Mouse (Mus musculus) natural killer cell, adult 2 months (primary cell): Measurements from ENCODE around the gene Ube4b.
A peak's percentile ranks its signal among the peaks of the same experiment; 100 is the strongest.

ENCODE experiments used
- DNase-seq, 2 experiments: peaks; one replicate each; pipeline ENCODE4 v3.0.0; 2022; ENCODE audit warnings: low spot score in 2 of 2

Gene Ube4b

GRCm38 (mm10) chr4:149395581-149395980 is 31.0 kb downstream of the Ube4b start:
- no peak for DNase-seq

DNA sequence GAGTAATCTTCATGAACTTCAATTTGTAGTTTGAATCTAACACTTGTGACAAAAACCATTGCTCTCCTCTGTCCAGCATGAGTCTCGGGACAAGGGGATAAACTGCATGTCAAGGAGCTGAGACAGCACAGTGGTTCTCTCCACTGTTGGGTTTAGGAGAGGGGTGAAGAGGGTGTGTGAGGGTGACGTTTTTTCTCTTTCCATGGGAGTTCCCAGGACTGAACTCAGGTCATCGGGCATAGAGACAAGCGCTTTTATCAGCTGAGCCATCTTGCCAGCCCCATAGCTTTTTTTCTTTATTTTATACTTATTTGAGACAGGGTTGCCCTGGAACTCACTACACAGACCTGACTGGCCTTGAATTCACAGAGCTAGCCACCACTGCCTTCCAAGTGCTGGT is 32.3 kb downstream of the Ube4b start:
- no peak for DNase-seq

DNA sequence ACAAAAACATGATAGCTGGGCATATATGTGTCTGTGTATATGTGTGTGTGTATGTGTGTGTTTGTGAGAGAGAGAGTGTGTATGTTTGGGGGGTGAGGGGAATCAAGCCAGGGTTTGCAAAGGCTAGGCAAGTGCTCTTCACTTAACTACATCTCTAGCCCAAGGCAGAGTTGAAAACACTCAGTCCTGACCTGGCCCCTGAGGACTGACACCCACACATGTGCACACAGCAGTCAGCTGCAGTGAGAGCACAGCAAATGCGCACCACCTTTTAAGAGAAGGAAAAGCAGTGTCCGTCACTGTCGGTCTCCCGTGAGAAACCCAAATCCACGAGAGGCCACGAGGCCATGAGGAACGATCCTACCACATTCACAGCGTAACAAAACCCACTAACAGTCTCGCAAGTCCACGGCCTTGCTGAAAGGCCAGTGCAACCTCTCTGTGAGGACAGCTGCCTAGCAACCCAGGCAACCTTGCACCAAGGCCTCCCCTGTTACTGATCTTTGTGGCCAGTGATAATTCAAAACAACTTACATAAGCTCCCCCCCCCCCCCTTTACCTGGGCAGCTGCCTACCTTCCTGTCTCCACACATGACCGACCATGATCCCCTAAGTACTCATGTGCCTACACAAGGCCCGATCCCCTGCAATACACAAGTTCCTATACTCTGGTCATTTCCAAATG is 33.1 kb downstream of the Ube4b start:
- no peak for DNase-seq

GRCm38 (mm10) chr4:149392359-149392758 is 34.2 kb downstream of the Ube4b start:
- DNase-seq, result no peak

- DNase-seq, result no peak
Observed at GRCm38 (mm10) chr4:149381001-149381400, 45.5 kb downstream of the Ube4b start.

- no peak for DNase-seq
Observed at GRCm38 (mm10) chr4:149379881-149380280, 46.7 kb downstream of the Ube4b start.

GRCm38 (mm10) chr4:149378819-149379218 is 47.7 kb downstream of the Ube4b start:
- DNase-seq, result no peak

DNA sequence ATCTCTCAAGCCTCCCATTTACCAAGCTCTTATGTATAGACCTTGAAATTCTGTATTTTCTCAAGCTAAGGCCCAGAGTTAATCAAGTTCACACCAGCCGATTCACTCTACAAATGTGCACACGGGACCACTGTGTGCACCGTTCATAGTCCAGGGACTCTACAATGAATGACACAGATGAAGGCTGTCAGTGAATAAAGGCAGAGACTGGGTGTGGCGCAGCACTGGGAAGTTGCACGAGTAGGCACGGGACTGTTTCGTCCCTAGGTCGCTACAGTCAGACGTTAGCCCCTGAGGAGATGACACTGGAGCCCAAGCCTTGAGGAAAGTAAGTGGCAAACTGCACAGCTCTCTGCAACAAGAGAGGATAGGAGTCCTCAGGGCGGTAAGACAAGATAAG is 50.5 kb downstream of the Ube4b start:
- DNase-seq, result no peak

DNA sequence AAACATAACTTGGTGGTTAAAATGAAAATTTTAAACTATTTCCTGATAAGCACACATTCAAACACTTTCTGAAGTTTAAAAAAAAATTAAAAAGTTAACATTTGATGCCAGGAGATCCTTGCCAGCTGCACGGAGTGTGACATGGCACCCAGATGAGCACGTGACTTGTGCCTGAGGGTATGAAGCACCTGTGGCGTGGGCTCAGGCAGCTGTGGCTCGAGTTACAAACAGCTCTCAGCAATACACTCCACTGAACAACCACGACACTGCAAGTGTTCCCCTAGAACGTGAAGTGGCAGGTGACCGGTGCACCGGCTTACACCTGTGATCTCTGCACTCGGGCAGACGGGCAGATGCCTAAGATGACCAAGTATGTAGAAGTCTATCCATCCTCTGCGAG is 51.9 kb downstream of the Ube4b start:
- DNase-seq, result no peak

DNA sequence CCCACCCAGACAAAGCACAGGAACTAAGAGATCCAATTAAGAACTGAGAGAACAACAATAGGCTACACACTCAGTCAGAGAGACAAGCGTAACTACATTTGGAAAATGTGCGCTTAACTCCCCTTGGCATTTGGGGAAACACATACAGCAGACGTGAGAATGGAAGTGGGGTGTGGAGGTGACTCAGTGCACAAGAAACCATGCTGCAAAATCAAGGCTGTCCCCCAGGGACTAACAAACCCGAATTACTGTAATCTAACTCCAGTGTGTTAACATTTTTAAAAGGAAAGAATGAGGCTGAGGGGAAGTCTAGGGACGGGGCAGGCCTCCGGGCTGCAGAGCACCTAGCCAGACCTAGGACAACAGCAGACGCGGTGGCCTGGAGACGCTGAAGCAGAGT is 52.6 kb downstream of the Ube4b start:
- DNase-seq, result no peak

DNA sequence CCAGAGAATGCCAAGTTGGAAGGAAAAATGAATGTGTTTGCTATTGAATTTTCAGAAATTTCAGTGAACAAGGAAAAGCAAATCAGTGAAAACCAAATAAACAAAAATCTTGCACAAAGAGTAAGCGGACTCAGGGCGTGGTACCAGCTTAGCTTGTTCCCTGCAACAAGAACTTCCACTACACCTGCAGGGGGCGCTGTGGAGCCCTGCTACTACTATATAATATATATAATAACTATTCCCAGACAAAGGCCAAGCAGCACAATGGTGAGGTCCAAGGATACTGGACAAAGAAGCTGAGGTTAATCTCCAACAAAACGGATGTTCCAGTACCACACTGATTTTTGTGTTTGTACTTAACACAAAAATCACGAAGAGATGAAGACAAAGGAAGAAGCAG is 53.1 kb downstream of the Ube4b start:
- peak; percentile 19 to 43 for DNase-seq

- no peak for DNase-seq
Observed at GRCm38 (mm10) chr4:149365702-149366370, 60.7 kb downstream of the Ube4b start.

GRCm38 (mm10) chr4:149364896-149365295 is 61.7 kb downstream of the Ube4b start:
- DNase-seq, result no peak

DNA sequence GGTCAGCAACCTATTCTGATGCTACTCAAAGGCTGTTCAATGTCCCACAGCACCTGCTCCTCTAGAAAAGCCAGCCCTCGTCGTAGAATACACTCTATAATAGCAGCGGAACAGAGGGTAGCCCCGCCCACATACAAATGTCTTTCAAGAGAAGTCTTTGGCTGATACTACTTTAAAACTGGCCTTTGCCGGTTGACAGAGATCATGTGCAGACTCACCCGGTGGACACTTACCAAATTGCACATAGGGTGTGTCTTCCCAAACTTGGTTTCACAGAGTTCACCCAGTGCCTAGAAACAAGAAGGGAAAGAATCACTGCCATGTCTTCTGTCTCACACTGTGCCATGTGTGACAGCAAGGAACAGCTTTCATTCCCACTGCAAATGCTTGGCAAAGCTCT is 65.5 kb downstream of the Ube4b start:
- DNase-seq, result no peak

GRCm38 (mm10) chr4:149360647-149361046 is 65.9 kb downstream of the Ube4b start:
- no peak for DNase-seq

GRCm38 (mm10) chr4:149357982-149358381 is 68.6 kb downstream of the Ube4b start:
- DNase-seq, result no peak

GRCm38 (mm10) chr4:149354671-149355070 is 71.9 kb downstream of the Ube4b start:
- no peak for DNase-seq

GRCm38 (mm10) chr4:149351596-149352150 is 74.9 kb downstream of the Ube4b start:
- DNase-seq, result no peak

DNA sequence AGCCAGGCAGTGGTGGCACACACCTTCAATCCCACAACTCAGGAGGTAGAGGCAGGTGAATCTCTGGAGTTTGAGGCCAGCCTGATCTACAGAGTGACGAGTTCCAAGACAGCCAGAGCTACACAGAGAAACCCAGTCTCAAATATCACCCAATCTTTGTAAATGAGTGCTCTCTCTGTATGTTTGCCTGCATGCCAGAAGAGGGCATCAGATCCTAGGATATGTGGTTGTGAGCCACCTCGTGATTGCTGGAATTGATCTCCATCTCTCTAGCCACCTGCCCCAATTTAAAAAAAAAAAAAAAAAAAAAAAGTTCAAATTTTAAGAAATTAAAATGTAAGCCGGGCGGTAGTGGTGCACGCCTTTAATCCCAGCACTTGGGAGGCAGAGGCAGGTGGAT is 77.6 kb downstream of the Ube4b start:
- DNase-seq, result no peak

DNA sequence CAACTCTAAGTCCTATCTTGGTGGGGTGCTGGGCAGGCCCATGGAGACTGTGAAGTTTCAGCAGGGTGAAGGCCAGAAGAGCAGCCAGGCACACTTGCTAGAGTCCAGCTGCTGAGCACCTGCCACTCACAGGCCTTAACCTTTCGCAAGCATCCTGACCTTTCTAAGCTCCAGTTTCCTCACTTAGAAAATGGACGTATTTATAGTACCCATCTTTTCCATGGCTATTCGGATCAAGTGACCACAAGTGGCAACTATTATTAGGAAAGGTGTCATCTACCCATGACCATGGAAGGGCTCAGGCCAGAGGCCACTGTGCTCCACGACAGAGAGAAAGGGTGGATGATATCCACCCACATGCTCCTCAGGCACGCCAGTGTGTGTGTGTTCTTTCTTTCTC is 80.7 kb downstream of the Ube4b start:
- no peak for DNase-seq

DNA sequence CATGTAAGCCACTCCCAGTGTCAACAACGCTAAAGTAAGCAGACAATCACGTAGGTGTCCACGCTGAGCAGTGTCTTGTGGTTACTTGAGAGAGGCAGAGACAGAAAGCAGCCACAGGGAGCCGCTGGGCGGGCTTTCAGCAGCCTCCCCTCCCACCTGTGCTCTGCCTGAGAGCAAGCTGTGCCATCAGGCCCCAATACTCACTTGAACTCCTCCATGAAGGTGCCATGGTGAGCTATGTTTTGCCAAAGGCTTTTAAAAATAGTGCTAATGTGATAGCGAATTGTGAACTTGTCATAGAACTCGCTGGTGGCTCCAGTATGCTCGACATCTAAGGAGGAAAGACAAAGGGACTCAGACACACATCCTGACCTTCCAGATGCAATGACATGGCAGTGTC is 82.2 kb downstream of the Ube4b start:
- no peak for DNase-seq

- no peak for DNase-seq
Observed at GRCm38 (mm10) chr4:149340680-149341079, 85.9 kb downstream of the Ube4b start.
